Mouse (Mus musculus): ENCODE data around the gene Zfp931. TPM values are rescaled to one million over a fixed set of nuclear protein-coding genes. Genes with fewer than 3 reads are reported as not detected.
"Not testable (repeated sequence)": the region's sequence is repeated elsewhere in the genome, so short reads cannot be mapped to it uniquely, and the experiment has no call there.

The Zfp931 gene
- total RNA-seq, 2 experiments from 2014 or later: 9.6 to 9.7 TPM

GRCm38 (mm10) chr2:178019486-178019885 is 58.8 kb downstream of the Zfp931 start:
- DNase-seq; intact Hi-C loops (cut with DNase I): not testable (repeated sequence)

Other genes with a start within 250 kb of the Zfp931 start
- 10 to 100 TPM; 62.2 to 66.7 TPM for gene Gm14325, start 238.1 kb downstream of the Zfp931 start, total RNA-seq (2021)
- 10 to 100 TPM in 1 of 2 experiments, 1 to 10 TPM in 1; 8.4 to 16.5 TPM for gene Gm14327, start 181.4 kb downstream of the Zfp931 start, total RNA-seq (2021)
- gene Zfp972, start 152.9 kb downstream of the Zfp931 start, total RNA-seq (2021): under 1 TPM in 1 of 2 experiments, not detected in 1; 0.87 TPM
- 10 to 100 TPM; 31.7 to 35.0 TPM for gene Gm14326, start 121.2 kb downstream of the Zfp931 start, total RNA-seq (2021)
- gene Zfp971, start 55.2 kb downstream of the Zfp931 start, total RNA-seq (2021): 10 to 100 TPM; 35.9 to 43.2 TPM
- gene Phactr3, start 40.5 kb upstream of the Zfp931 start, total RNA-seq (2021): 1 to 10 TPM; 1.9 TPM